Mouse (Mus musculus) heart, postnatal 14 days (tissue): Measurements from ENCODE around the gene Vwa8. TPM values are rescaled to one million over a fixed set of nuclear protein-coding genes. Genes with fewer than 3 reads are reported as not detected.

Experiments
- DNase-seq, 2 experiments: peaks; one replicate each; pipeline ENCODE4 v3.0.0; 2021 to 2022
- intact Hi-C: fragments of 180-260 bp; cut with DNase I; formaldehyde crosslinking; loops from one replicate; pipeline ENCODE4 v1.15.1; 2025
- total RNA-seq, 2 experiments: library from RNA; stranded (reverse); gene quantifications; 2 replicates each; pipeline ENCODE4 v1.2.3; 2021

Vwa8 gene
- total RNA-seq, 2 experiments from 2014 or later = 171 to 181 TPM

GRCm38 (mm10) chr14:79239402-79239801, 390.6 kb downstream of the Vwa8 start:
- no peak for DNase-seq
- intact Hi-C loops = no loop called here

- intact Hi-C loops = no loop called here
- DNase-seq = no peak
Observed at GRCm38 (mm10) chr14:79241057-79241570, 392.3 kb downstream of the Vwa8 start.

GRCm38 (mm10) chr14:79241656-79242385, 393.0 kb downstream of the Vwa8 start:
- intact Hi-C loops = no loop called here
- DNase-seq = no peak

- intact Hi-C loops = no loop called here
- no peak for DNase-seq
Observed at GRCm38 (mm10) chr14:79242386-79242720, 393.5 kb downstream of the Vwa8 start.

- intact Hi-C loops = no loop called here
- no peak for DNase-seq
Observed at GRCm38 (mm10) chr14:79243038-79243883, 394.4 kb downstream of the Vwa8 start.

GRCm38 (mm10) chr14:79244571-79244970, 395.7 kb downstream of the Vwa8 start:
- no peak for DNase-seq
- intact Hi-C loops = no loop called here

- intact Hi-C loops = no loop called here
Observed at GRCm38 (mm10) chr14:79251727-79252285, 403.0 kb downstream of the Vwa8 start.

More at GRCm38 (mm10) chr14:79251727-79252285, 403.0 kb downstream of the Vwa8 start:
- no peak for DNase-seq

Other genes starting within 250 kb of the Vwa8 start
- gene Dgkh, start 116.3 kb upstream of the Vwa8 start, total RNA-seq = 10 to 100 TPM; 10.5 to 12.3 TPM